Mouse (Mus musculus): ENCODE data around the gene Nol6.

DNA sequence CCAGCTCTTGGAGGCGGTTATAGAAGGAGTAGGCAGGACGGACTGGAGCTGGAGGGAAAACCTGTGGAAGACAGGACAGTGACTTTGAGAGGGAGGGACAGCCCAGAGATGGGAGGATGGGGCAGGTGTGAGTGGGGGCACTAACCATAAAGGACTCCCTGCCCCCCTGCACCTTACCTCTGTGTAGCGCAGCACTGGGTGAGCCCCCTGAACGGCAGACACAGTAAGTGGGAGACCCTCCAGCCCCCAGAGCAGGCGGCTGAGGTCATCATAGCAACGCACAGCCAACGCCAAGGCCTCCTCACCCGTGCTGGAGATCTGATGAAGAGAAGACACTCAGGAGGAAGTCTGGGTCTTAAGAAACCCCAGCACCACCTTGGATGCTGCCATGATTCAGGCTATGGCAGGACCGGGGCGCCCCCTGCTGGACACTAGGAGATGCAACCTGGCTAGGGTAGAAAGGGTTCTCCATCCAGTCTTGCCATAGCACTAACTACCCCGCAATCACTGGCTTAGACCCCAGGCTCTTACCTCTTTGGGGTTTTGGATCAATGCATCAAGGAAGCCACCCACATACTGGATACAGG is 5.5 kb downstream of the Nol6 start:
- TF ChIP-seq CTCF (IDR thresholded peaks at IDR 0.05; ENCODE audit: low read depth) (peak; percentile 97), EP300 (IDR thresholded peaks at IDR 0.05; ENCODE audit: low read depth) (no peak)

Measured in liver, postnatal 0 days (tissue).